Mouse (Mus musculus) embryonic facial prominence, embryonic 11.5 days (tissue): Measurements from ENCODE around the gene Lyl1. TPM values are rescaled to one million over a fixed set of nuclear protein-coding genes. Genes with fewer than 3 reads are reported as not detected.
A peak's percentile ranks its signal among the peaks of the same experiment; 100 is the strongest.

Experiments
- ATAC-seq: fragments of 200-750 bp; cut with Nextera tagmentation; replicated peaks from 2 replicates; pipeline ENCODE4 v1.8.0; 2017; ENCODE audit warnings: low read depth; ENCODE audit not compliant: insufficient number of reproducible peaks, low FRiP score, low TSS enrichment
- DNase-seq: peaks from one replicate; pipeline ENCODE4 v3.0.0-alpha.2; 2015; ENCODE audit warnings: low spot score
- H3K27ac ChIP-seq: fragments of 300-500 bp; sonication (generic); replicated peaks from 2 replicates; pipeline ENCODE4 v1.5.1; 2014; ENCODE audit warnings: mild to moderate bottlenecking, low read depth, low read length, control low read depth
- H3K27me3 ChIP-seq: fragments of 300-500 bp; sonication (generic); 2 replicates; pipeline ENCODE4 v1.6.1; 2014; ENCODE audit warnings: mild to moderate bottlenecking, low read length, moderate library complexity, mixed read lengths; ENCODE audit not compliant: control insufficient read depth, insufficient read depth
- H3K36me3 ChIP-seq: fragments of 300-500 bp; sonication (generic); replicated peaks from 2 replicates; pipeline ENCODE4 v1.6.1; 2014; ENCODE audit warnings: low read depth, mild to moderate bottlenecking, low read length, moderate library complexity, mixed read lengths; ENCODE audit not compliant: control insufficient read depth, insufficient read depth
- H3K4me1 ChIP-seq: fragments of 300-500 bp; sonication (generic); 2 replicates; pipeline ENCODE4 v1.6.1; 2014; ENCODE audit warnings: low read length, mixed read lengths; ENCODE audit not compliant: control insufficient read depth, insufficient read depth
- H3K4me2 ChIP-seq: fragments of 300-500 bp; sonication (generic); 2 replicates; pipeline ENCODE4 v1.6.1; 2014; ENCODE audit warnings: low read depth, mild to moderate bottlenecking, control low read depth, low read length, moderate library complexity
- H3K4me3 ChIP-seq: fragments of 300-500 bp; sonication (generic); 2 replicates; pipeline ENCODE4 v1.5.1; 2014; ENCODE audit warnings: low read depth, low read length, control low read depth
- H3K9ac ChIP-seq: fragments of 300-500 bp; sonication (generic); replicated peaks from 2 replicates; pipeline ENCODE4 v1.6.1; 2014; ENCODE audit warnings: mild to moderate bottlenecking, control low read depth, low read length
- H3K9me3 ChIP-seq: fragments of 300-500 bp; sonication (generic); replicated peaks from 2 replicates; pipeline ENCODE4 v1.6.1; 2016; ENCODE audit warnings: mild to moderate bottlenecking, low read length, inconsistent platforms, mixed read lengths; ENCODE audit not compliant: control insufficient read depth
- WGBS: fragments of 180-500 bp; shearing (Covaris S2); extraction: QIAGEN DNeasy Blood & Tissue Kit; methylation state at CpG from one replicate; pipeline ENCODE4 v1.1.7; 2014; 5-methylcytosine and 5-hydroxymethylcytosine counted together
- polyA plus RNA-seq: library from polyadenylated mRNA; unstranded; fragments of >200 nt; fragmentation: Nextera tagmentation; extraction: Ambion mirVana; gene quantifications from 2 replicates; pipeline ENCODE4 v1.2.1, GENCODE M21; 2014

The Lyl1 gene
- polyA plus RNA-seq, 1 experiment from 2014 or later = 4.6 TPM

- 52% methylated on average over 10 of the region's 10 CpGs for WGBS
- no peaks in the 10 kb centered on the region for H3K9me3 ChIP-seq
- H3K27ac ChIP-seq = peak overlapping the region; percentile 47
- peak overlapping the region; percentile 22; the same call in 1 of the 2 replicates for H3K9ac ChIP-seq
- no peak overlapping the region for H3K4me2 ChIP-seq
- H3K27me3 ChIP-seq = peaks cover 10% of the 10 kb centered on the region
- no peak for ATAC-seq
- peak; percentile 0 for DNase-seq
- H3K4me3 ChIP-seq = no peak overlapping the region
- no peaks in the 10 kb centered on the region for H3K36me3 ChIP-seq
- H3K4me1 ChIP-seq = peaks cover 31% of the 10 kb centered on the region
Observed at GRCm38 (mm10) chr8:84725246-84725940, 24.1 kb downstream of the Lyl1 start.

DNA sequence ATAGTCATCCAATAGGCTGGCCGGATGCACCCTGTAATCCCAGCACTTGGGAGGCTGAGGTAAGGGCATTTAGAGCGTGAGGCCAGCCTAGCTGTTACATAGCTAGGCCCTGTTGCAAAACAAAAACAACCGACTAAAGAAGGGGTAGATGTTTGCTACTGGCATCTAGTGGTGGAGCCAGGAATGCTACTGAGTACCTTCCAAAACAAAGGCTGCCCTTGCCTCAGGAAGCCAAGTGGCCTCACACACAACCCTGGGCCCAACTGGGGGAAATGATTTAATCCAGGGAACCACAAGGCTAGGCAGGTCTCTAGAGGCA lies 24.6 kb downstream of the Lyl1 start:
- 25% methylated on average over 3 of the region's 3 CpGs for WGBS
- ATAC-seq (no peak), DNase-seq (peak; percentile 47)
- no peak overlapping the region for H3K4me2 ChIP-seq
- no peak overlapping the region for H3K27ac ChIP-seq
- H3K27me3 ChIP-seq = peaks cover 9% of the 10 kb centered on the region
- H3K4me1 ChIP-seq = peaks cover 33% of the 10 kb centered on the region
- no peak overlapping the region for H3K9ac ChIP-seq
- H3K9me3 ChIP-seq = no peaks in the 10 kb centered on the region
- no peak overlapping the region for H3K4me3 ChIP-seq
- no peaks in the 10 kb centered on the region for H3K36me3 ChIP-seq

DNA sequence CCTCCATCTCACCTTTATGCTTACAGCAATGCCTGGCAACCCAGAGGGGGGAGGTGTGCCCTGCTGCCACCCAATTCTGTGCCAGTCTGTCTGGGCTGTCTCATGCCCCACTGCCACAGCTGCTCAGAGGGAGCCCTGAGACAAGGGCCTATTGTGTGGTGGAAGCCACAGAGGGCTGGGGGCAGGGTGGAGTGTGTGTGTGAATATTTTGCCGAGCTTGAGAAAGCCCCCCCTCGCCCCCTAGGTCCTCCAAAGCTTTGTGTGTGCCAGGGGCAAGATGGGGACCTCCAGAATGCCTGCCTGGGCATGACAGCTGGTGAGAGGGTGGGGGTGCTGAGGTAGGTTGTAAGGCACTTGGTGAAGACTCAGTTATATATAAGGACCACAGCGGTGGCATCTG lies 27.2 kb downstream of the Lyl1 start:
- no peak for DNase-seq
- peaks cover 9% of the 10 kb centered on the region for H3K27me3 ChIP-seq
- 56% methylated on average over 3 of the region's 3 CpGs for WGBS
- H3K4me2 ChIP-seq = no peak overlapping the region
- H3K4me1 ChIP-seq = peaks cover 40% of the 10 kb centered on the region
- no peak overlapping the region for H3K9ac ChIP-seq
- H3K9me3 ChIP-seq = no peaks in the 10 kb centered on the region
- no peak overlapping the region for H3K4me3 ChIP-seq
- H3K27ac ChIP-seq = no peak overlapping the region
- ATAC-seq = no peak
- no peaks in the 10 kb centered on the region for H3K36me3 ChIP-seq

DNA sequence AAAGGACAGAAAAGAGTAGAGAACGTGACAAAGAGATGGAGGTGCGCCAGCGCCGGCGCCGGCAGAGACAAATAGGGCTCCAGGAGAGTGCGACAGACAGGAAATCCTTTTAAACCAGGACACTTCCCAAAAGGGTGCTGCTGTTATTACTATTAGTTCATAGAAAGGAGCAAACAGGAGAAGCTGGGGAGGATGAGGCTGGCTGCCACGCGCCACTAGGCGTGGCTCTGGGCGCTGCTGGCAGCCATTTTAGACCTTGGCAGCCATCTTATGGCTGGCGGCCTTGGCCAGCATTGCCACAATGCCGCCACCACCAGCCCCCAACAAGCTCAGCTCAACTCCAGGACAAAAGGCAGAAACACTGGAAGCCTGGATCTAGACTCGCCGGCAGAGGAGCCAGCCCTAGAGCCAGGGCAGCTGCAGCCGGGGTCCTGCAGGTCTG lies 28.7 kb downstream of the Lyl1 start:
- Histone ChIP-seq H3K4me3 (no peak overlapping the region), H3K27me3 (peaks cover 10% of the 10 kb centered on the region), H3K4me1 (peaks cover 29% of the 10 kb centered on the region), H3K9me3 (no peaks in the 10 kb centered on the region), H3K36me3 (no peaks in the 10 kb centered on the region), H3K9ac (no peak overlapping the region; the same call in 1 of the 2 replicates), H3K4me2 (no peak overlapping the region), H3K27ac (0 out of 2 replicates have a peak overlapping the region, but pooled peaks have one; percentile 13)
- WGBS = 92% methylated on average over 16 of the region's 16 CpGs
- DNase-seq (no peak), ATAC-seq (no peak)

DNA sequence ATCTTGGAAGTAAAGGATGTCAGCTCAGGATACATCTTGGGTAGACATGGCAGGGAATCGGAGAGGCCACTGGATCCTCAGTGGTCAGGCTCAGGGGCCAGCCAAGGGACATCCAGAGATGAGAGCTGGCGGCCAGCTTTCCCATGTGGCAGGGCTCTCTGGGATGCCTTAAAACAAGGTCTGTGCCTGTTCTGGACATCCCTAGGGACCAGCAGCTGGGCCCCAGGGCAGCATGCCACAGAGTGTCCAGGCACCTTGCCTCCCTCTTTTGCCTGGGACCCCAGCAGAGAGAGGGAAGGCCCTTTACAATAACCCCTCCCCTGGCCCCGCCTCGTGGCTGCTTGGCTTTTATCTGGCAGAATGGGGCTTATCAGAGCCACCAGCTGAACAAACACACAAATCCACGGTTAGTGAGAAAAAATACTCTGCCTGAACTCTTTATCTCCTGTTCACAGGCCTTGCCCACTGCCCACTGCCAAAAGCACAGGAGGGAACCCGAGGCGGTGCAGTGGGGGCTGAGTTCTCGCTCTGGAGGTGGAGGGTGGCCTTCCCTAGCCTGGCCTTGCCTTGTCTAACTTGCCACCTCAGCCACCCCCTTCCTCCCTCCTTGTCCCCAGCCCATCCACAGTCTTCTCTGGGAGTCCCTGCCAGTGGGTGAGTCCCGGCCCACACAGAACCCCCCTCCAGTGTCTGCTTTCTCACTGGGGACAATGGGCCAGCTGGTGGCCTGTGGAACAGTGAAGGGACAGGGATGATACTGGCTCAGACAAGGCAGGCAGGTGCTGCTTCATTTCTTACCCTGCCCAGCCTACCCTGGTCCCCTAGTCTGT lies 29.5 kb downstream of the Lyl1 start:
- H3K27me3 ChIP-seq = peaks cover 12% of the 10 kb centered on the region
- H3K4me2 ChIP-seq = no peak overlapping the region; the same call in none of the 2 replicates
- DNase-seq = no peak
- peak overlapping the region; percentile 72 for H3K27ac ChIP-seq
- H3K4me3 ChIP-seq = no peak overlapping the region
- peaks cover 21% of the 10 kb centered on the region for H3K4me1 ChIP-seq
- no peaks in the 10 kb centered on the region for H3K9me3 ChIP-seq
- ATAC-seq = no peak
- peak overlapping the region; percentile 25 for H3K9ac ChIP-seq
- H3K36me3 ChIP-seq = no peaks in the 10 kb centered on the region
- 38% methylated on average over 9 of the region's 9 CpGs for WGBS

DNA sequence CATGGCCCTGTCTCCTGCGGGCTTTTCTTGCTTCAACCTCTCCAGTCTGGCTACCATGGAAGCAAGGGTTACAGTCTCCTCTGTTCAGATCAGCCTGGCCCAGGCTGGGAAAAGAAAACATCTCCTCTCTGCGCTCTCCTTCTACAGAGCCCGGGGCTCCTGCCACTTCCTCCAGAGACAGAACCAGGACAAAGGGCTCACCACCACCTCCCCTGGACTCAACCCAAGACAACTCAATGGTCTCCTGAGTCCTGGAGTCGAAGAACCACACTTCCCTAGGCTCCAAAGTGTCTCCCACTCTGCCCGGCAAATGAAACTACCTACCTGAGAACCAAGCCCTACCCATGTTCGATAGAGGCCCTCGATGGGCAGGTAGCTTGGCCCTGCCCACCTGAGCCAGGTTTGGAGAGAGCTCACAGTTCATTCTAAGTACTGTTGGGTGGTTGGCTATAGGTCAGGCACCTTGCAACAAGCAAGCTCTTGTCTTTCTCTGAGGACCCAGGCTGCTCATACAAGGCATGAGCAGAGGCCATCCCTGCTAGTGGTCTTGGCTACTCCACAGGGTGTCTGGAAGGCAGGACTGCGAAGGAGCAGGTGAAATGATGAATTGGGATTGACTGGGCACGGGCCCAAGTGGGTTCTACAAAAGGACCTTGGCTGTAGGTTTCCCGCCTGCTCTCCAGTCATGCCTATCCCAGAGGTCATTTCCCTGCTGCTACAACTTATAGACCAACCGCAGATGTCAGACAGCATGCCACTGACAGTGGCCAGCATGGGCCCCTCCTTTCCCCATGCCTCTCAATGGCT lies 30.3 kb downstream of the Lyl1 start:
- DNase-seq = no peak
- 70% methylated on average over 11 of the region's 11 CpGs for WGBS
- peaks cover 17% of the 10 kb centered on the region for H3K27me3 ChIP-seq
- H3K4me3 ChIP-seq = no peak overlapping the region
- H3K9ac ChIP-seq = peak overlapping the region; percentile 25
- H3K4me1 ChIP-seq = peaks cover 21% of the 10 kb centered on the region
- no peaks in the 10 kb centered on the region for H3K36me3 ChIP-seq
- H3K9me3 ChIP-seq = no peaks in the 10 kb centered on the region
- no peak for ATAC-seq
- no peak overlapping the region; the same call in 1 of the 2 replicates for H3K4me2 ChIP-seq
- H3K27ac ChIP-seq = peak overlapping the region; percentile 72; the same call in 1 of the 2 replicates

GRCm38 (mm10) chr8:84732545-84732944 lies 31.3 kb downstream of the Lyl1 start:
- H3K9ac ChIP-seq = peak overlapping the region; percentile 18; the same call in 1 of the 2 replicates
- no peak overlapping the region for H3K4me2 ChIP-seq
- ATAC-seq = no peak
- no peaks in the 10 kb centered on the region for H3K36me3 ChIP-seq
- 68% methylated on average over 5 of the region's 5 CpGs for WGBS
- peaks cover 22% of the 10 kb centered on the region for H3K4me1 ChIP-seq
- no peaks in the 10 kb centered on the region for H3K9me3 ChIP-seq
- no peak overlapping the region for H3K4me3 ChIP-seq
- DNase-seq = no peak
- peaks cover 25% of the 10 kb centered on the region for H3K27me3 ChIP-seq
- H3K27ac ChIP-seq = no peak overlapping the region
